Mouse (Mus musculus) stomach, embryonic 16.5 days (tissue): ENCODE measurements around the gene Ldoc1. TPM values are rescaled to one million over a fixed set of nuclear protein-coding genes. Genes with fewer than 3 reads are reported as not detected.

Experiments
- ATAC-seq: fragments of 200-750 bp; cut with Nextera tagmentation; 2 replicates; pipeline ENCODE4 v1.8.0; 2017; ENCODE audit warnings: moderate number of reproducible peaks, moderate TSS enrichment; ENCODE audit not compliant: insufficient read depth, low FRiP score
- H3K27ac ChIP-seq: fragments of 300-500 bp; sonication (generic); 2 replicates; pipeline ENCODE4 v1.5.1; 2014; ENCODE audit warnings: low read length
- H3K27me3 ChIP-seq: fragments of 300-500 bp; sonication (generic); 2 replicates; pipeline ENCODE4 v1.6.1; 2014; ENCODE audit warnings: low read length, control low read depth, mixed read lengths; ENCODE audit not compliant: control insufficient read depth, insufficient read depth
- H3K36me3 ChIP-seq: fragments of 300-500 bp; sonication (generic); 2 replicates; pipeline ENCODE4 v1.6.1; 2014; ENCODE audit warnings: low read length; ENCODE audit not compliant: control insufficient read depth, insufficient read depth
- H3K4me1 ChIP-seq: fragments of 300-500 bp; sonication (generic); 2 replicates; pipeline ENCODE4 v1.6.1; 2014; ENCODE audit warnings: low read length, control low read depth, mixed read lengths; ENCODE audit not compliant: control insufficient read depth, insufficient read depth
- H3K4me2 ChIP-seq: fragments of 300-500 bp; sonication (generic); 2 replicates; pipeline ENCODE4 v1.6.1; 2014; ENCODE audit warnings: low read depth, low read length, mixed read lengths
- H3K4me3 ChIP-seq: fragments of 300-500 bp; sonication (generic); replicated peaks from 2 replicates; pipeline ENCODE4 v1.5.1; 2014; ENCODE audit warnings: mild to moderate bottlenecking, low read length
- H3K9ac ChIP-seq: fragments of 300-500 bp; sonication (generic); 2 replicates; pipeline ENCODE4 v1.6.1; 2014; ENCODE audit warnings: low read length
- H3K9me3 ChIP-seq: fragments of 300-500 bp; sonication (generic); replicated peaks from 2 replicates; pipeline ENCODE4 v1.6.1; 2016; ENCODE audit warnings: low read length, control low read depth; ENCODE audit not compliant: control insufficient read depth
- WGBS: fragments of 180-500 bp; shearing (Covaris S2); extraction: QIAGEN DNeasy Blood & Tissue Kit; methylation state at CpG from one replicate; pipeline ENCODE4 v1.1.7; 2014; 5-methylcytosine and 5-hydroxymethylcytosine counted together
- polyA plus RNA-seq: library from polyadenylated mRNA; unstranded; fragments of >200 nt; fragmentation: Nextera tagmentation; extraction: Ambion mirVana; gene quantifications from 2 replicates; pipeline ENCODE4 v1.2.1, GENCODE M21; 2015

Gene Ldoc1
- 0.25 and 0.39 TPM in 2 replicates for polyA plus RNA-seq

DNA sequence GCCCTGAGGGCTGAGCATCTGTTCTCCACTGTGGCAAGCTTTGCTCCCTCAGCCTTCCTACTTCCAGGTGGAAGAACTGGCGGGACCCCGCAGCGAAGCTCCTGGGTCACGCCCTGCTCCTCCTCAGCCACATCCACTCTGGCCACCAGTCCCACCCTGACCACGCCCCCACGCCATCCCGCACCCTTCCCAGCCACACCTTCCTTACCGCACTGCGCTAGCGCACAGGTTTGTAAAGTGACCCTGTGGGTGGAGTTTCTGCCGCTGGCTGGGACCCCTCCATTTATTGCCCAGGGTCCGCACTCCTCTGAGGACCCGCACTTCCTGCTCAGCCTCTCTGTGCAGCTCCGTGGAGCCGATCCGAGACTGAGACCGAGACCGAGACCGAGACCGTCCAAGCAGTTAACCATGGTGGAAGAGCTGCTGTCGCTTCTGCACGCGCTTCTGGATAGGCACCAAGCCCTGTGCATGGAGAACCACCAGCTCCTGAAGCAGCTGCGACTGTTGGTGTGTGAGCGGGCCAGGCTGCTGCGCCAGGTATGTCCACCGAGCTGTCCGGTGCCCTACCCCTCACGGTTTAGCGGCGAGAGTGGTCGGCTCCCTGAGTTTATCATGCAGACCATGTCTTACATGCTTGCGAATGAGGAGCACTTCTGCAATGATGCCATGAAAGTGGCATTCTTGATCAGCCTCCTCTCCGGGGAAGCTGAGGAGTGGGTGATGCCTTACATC, at the start of gene Ldoc1:
TSS of gene Ldoc1 (plus strand) at position 196 of the 732 bp plus-strand sequence.
- Histone ChIP-seq H3K27ac (no peak within 1 kb of the TSS), H3K9me3 (no peaks in the 10 kb centered on the region), H3K9ac (no peak within 1 kb of the TSS), H3K4me3 (peak within 1 kb of the TSS; percentile 28), H3K4me1 (no peaks in the 10 kb centered on the region), H3K4me2 (peak within 1 kb of the TSS; percentile 55), H3K27me3 (no peaks in the 10 kb centered on the region), H3K36me3 (no peaks in the 10 kb centered on the region)
- whole genome bisulfite sequencing: 30% methylated on average over 34 of the region's 34 CpGs
- peak; percentile 33; the same call in 1 of the 2 replicates for ATAC-seq

DNA sequence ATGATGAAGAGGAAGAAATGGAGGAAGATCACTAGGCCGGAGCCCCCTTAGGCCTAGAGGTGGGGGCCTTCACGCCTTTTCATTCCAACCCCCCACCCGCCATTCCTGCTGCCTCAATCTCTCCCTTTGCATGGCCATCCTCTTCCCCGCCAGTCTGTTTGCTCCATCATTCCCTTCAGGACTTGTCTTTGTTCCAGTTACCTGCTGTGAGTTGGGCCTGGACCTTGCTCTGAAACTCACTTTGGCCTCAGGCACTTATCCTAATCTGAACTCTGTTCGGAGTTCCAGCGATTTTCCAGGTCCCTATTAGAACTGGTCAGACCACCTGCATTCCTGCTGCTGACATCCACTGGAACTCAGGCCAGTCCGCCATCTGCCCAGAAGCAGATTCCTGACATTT, 834 bp downstream of the Ldoc1 start:
- H3K4me1 ChIP-seq: no peaks in the 10 kb centered on the region
- no peak overlapping the region for H3K27ac ChIP-seq
- no peaks in the 10 kb centered on the region for H3K36me3 ChIP-seq
- no peak for ATAC-seq
- no peaks in the 10 kb centered on the region for H3K9me3 ChIP-seq
- 86% methylated on average over 7 of the region's 7 CpGs for WGBS
- no peak overlapping the region for H3K4me2 ChIP-seq
- no peaks in the 10 kb centered on the region for H3K27me3 ChIP-seq
- no peak overlapping the region for H3K4me3 ChIP-seq
- no peak overlapping the region for H3K9ac ChIP-seq

DNA sequence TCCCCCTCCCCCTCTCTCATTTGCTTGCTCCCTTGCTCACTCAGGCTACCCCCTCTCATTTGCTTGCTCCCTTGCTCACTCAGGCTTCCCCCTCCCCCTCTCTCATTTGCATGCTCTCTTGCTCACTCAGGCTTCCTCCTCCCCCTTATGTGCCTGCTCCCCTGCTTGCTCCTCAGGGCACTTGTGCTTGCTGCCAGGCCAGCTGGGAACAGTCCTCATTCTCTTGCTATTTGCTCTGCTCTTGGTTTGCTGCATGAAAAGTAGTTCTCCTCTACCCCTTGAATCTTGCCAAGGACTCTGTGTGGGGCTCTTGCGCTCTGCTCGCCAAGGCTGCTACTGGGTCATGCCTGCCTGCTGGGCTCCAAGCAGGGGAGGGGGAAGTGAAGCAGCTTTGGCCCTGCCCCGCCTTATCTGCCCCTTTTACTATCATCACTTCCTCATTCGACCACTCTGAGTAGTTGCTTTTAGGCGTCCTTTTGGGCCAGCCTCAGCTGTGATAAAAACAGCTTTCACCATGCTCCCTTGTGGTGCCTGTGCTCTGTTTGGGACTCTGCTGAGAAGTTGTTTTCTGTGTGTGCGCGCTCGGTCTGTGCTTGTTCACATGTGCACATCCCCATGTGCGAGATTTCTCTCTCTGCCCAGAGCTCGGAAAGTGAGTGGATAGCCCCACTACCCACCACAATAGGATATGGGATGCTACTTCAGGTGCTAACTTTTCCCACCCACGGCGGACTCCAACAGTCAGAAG, 13.2 kb downstream of the Ldoc1 start:
- Histone ChIP-seq H3K27me3 (no peaks in the 10 kb centered on the region), H3K4me3 (peak overlapping the region; percentile 13; the same call in 1 of the 2 replicates), H3K9ac (no peak overlapping the region), H3K4me1 (no peaks in the 10 kb centered on the region), H3K9me3 (no peaks in the 10 kb centered on the region), H3K27ac (no peak overlapping the region), H3K36me3 (no peaks in the 10 kb centered on the region), H3K4me2 (peak overlapping the region; percentile 36)
- peak; percentile 58; the same call in 1 of the 2 replicates for ATAC-seq
- 27% methylated on average over 12 of the region's 12 CpGs for WGBS

DNA sequence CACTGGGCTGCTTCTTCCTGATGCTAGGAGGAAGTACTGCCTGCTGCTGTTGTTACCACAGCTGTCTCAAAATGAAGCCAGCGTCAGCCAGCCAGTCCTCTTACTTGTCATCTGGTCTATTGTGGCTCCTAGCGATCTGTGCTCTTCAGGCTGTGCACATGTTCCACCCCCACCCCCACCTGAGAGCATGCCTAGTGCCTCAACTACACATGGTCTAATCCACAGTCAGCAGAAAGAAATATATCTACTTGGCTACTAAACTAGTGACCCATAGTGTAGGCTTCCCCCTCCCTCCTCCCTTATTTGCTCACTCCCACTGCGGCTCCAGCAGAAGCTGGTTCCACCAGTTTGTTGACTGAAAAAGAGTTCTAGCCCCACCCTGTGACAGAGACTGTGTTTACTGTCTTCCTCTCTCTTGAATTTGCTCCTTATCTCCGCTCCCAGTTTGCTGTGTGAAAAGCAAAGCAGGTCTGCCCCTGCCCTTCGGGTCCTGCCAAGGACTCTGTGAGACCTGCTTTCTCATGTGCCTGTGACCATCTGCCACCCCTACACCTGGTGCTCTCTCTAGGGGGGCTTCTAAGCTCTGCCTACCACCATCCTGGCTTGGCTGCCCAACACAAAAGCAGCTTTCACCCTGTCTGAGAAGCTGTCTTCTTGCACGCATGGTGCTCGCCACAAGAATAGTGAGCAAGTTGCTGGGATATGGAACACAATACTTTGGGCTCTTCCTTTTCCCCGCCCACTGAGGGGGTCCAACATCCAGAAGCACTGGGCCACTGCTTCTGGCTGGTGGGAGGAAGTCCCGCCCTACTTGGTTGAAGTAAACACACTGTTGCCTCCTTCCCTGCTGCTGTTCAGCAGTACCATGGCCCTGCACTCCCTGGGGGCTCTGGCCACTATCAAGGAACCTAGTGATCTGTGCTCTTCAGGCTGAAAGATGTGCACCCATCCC, 14.0 kb downstream of the Ldoc1 start:
- H3K9ac ChIP-seq: no peak overlapping the region
- no peaks in the 10 kb centered on the region for H3K9me3 ChIP-seq
- ATAC-seq: peak; percentile 33; the same call in 1 of the 2 replicates
- H3K36me3 ChIP-seq: no peaks in the 10 kb centered on the region
- H3K4me2 ChIP-seq: peak overlapping the region; percentile 36
- WGBS: 43% methylated on average over 9 of the region's 9 CpGs
- H3K27ac ChIP-seq: no peak overlapping the region
- no peaks in the 10 kb centered on the region for H3K27me3 ChIP-seq
- H3K4me3 ChIP-seq: peak overlapping the region; percentile 13; the same call in 1 of the 2 replicates
- no peaks in the 10 kb centered on the region for H3K4me1 ChIP-seq

DNA sequence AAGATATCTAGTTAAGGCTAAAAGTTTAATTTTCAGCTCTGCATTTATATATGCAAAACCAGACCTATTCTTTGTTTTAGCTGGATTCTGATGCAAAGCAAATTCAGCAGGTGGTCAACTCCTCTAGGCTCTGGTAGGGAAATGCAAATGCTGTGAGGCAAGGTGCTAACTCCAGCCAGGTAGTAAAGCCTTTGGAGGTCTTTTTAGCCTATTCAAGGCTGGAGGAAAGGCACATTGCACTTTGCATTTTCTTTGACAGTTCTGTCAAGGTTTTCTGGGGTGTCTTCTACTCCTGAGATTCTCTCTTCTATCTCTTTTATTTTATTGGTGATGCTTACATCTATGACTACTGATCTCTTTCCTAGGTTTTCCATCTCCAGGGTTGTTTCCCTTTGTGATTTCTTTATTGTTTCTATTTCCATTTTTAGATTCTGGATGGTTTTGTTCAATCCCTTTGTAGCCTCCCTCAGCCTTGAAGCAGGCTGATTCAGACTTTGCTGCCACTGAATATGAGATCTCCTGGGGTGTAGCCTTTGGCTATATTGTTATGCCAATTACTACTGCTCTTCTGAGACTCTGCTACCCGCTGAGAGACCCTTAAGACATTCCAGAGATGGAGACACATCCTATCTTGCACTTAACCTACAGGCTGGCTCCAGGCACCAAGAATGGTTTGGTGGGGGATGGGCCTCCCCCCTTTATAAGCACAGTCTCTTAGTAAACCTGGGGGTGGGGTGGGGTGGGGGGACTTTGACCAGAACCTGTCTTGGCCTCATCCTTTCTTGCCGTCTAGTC, 18.4 kb downstream of the Ldoc1 start:
- no peak overlapping the region for H3K9ac ChIP-seq
- 43% methylated on average over 2 of the region's 2 CpGs for WGBS
- no peak for ATAC-seq
- no peaks in the 10 kb centered on the region for H3K36me3 ChIP-seq
- H3K9me3 ChIP-seq: no peaks in the 10 kb centered on the region
- H3K4me3 ChIP-seq: no peak overlapping the region
- no peak overlapping the region for H3K4me2 ChIP-seq
- H3K27me3 ChIP-seq: no peaks in the 10 kb centered on the region
- no peaks in the 10 kb centered on the region for H3K4me1 ChIP-seq
- H3K27ac ChIP-seq: no peak overlapping the region
